Mouse (Mus musculus) Patski (cell line): ENCODE measurements around the gene Gm4181. TPM values are rescaled to one million over a fixed set of nuclear protein-coding genes. Genes with fewer than 3 reads are reported as not detected.
"Not testable (repeated sequence)": the region's sequence is repeated elsewhere in the genome, so short reads cannot be mapped to it uniquely, and the experiment has no call there.

ENCODE experiments used
- ATAC-seq: fragments of 100-300 bp; one replicate; pipeline ENCODE4 v1.8.0; 2021
- CTCF ChIA-PET: fragments of 350-600 bp; sonication (Branson Sonifier 250); formaldehyde crosslinking; loops from one replicate; lab custom pipeline; 2022; ENCODE audit warnings: inconsistent platforms; lab: Charles Lee
- POLR2A ChIA-PET: fragments of 350-600 bp; sonication (Branson Sonifier 250); formaldehyde crosslinking; loops from one replicate; lab custom pipeline; 2022; ENCODE audit warnings: antibody characterized with exemption, inconsistent platforms; lab: Charles Lee
- DNase-seq: peaks from one replicate; pipeline ENCODE4 v3.0.0-alpha.2; 2011; ENCODE audit warnings: low read depth, low spot score
- H3K27me3 ChIP-seq: fragments of 371-371 bp; one replicate; pipeline ENCODE4 v1.5.1; 2021
- CTCF ChIP-seq: fragments of 100-300 bp; IDR thresholded peaks from one replicate; pipeline ENCODE4 v1.5.1; 2021
- in situ Hi-C: fragments of 300-500 bp; cut with MboI; formaldehyde crosslinking; loops from 3 replicates; pipeline ENCODE4 v1.11.1; 2018; ENCODE audit warnings: low pct_unique_long_range_greater_than_20kb, mixed read lengths
- polyA plus RNA-seq: library from polyadenylated mRNA; unstranded; gene quantifications from one replicate; pipeline ENCODE4 v1.2.3, GENCODE M21; 2021

Gene Gm4181
- not detected for polyA plus RNA-seq

DNA sequence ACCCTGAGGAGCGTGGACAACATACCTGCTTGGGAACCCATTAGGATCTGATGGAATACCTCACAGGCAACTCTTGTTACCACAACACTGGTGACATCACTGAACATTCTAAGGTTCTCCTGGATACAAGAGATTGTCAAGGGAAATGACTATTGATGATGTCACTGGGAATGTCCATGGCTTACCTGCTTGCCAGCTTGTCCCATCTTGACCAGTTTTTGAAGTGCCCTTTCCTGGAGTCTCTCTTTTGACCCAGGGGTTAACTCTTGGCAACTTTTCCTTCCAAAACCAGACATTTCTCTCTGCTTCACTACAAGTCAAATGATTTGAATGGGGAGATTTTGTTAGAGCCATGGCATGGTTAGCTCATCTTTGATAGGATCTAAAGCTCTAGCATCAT is at the start of gene Gm4181:
Gene Gm4181, minus strand, starts transcription at position 101 of the 400 bp plus-strand sequence.
- POLR2A ChIA-PET, in situ Hi-C loops, H3K27me3 ChIP-seq, DNase-seq, CTCF ChIA-PET, ATAC-seq: not testable (repeated sequence)

- no peaks in the 10 kb centered on the region for H3K27me3 ChIP-seq
- no peak for ATAC-seq
- no peak for DNase-seq
- ChIA-PET CTCF (no interaction called here), POLR2A (no interaction called here)
- TF ChIP-seq CTCF = no peak
- in situ Hi-C loops = loop anchor here (25.0 kb wide), 1 partner anchor 90 kb away; the partner anchor contains the start of gene Gm17174
These were observed 41.8 kb upstream of the Gm4181 start for GRCm38 (mm10) chr14:51677269-51677668.

DNA sequence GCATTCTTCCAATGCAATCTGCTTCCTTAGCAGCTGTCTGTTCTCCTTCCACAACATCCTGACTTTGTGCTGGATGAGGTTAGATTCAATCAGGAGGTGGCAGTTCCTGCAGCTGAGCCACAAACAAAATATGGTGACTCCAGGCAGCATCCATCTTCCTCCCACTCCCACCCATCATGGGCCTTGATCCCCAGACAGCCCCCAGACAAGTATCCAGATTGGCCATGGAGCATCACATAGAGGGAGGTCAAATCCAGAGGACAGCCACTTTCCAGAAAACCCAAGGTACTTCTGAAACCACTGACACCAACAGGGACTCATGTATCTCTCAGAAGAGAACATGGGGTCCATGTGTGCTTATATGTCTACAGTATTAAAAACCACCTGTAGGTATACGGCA is 3.0 kb downstream of the Gm4181 start:
- DNase-seq, in situ Hi-C loops, ATAC-seq, H3K27me3 ChIP-seq, CTCF ChIA-PET, POLR2A ChIA-PET: not testable (repeated sequence)

GRCm38 (mm10) chr14:51611210-51611609 is 24.3 kb downstream of the Gm4181 start, which contains the start of gene Gm17078:
TSS of gene Gm17078 (minus strand) at chr14:51611310.
- no peak for TF ChIP-seq CTCF
- in situ Hi-C loops = no loop called here
- no peaks in the 10 kb centered on the region for H3K27me3 ChIP-seq
- POLR2A ChIA-PET = no interaction called here
- ATAC-seq = no peak
- CTCF ChIA-PET = no interaction called here
- no peak for DNase-seq

DNA sequence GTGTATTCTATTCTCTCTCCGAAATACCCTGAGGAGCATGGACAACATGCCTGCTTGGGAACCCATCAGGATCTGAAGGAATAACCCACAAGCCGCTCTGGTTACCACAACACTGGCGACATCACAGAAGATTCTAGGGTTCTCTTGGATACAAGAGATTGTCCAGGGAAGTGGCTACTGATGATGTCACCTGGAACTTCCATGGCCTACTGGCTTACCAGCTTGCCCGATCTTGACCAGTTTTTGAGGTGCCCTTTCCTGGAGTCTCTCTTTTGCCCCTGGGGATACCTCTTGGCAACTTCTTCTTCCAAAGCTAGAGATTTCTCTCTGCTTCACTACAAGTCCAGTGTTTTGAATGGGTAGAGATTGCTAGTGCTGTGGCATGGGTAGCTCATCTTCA is 43.4 kb downstream of the Gm4181 start, which contains the start of gene Gm17174:
Gene Gm17174, minus strand, starts transcription at position 101 of the 400 bp plus-strand sequence.
- CTCF ChIA-PET, POLR2A ChIA-PET, ATAC-seq, DNase-seq, H3K27me3 ChIP-seq: not testable (repeated sequence)
- in situ Hi-C loops = loop anchor here (25.0 kb wide), 1 partner anchor 95 kb away; the partner anchor contains the start of gene Gm17079

Other genes with a start within 250 kb of the Gm4181 start
- not detected for gene Vmn2r88, start 224.8 kb downstream of the Gm4181 start, polyA plus RNA-seq
- not detected for gene Vmn2r89, start 183.8 kb downstream of the Gm4181 start, polyA plus RNA-seq
- not detected for gene Gm5622, start 82.9 kb downstream of the Gm4181 start, polyA plus RNA-seq
- not detected for gene Gm17175, start 61.6 kb downstream of the Gm4181 start, polyA plus RNA-seq
- not detected for gene Gm17174, start 43.5 kb downstream of the Gm4181 start, polyA plus RNA-seq
- gene Gm17078, start 24.4 kb downstream of the Gm4181 start, polyA plus RNA-seq = not detected
- gene Gm17079, start 59.8 kb upstream of the Gm4181 start, polyA plus RNA-seq = not detected
- gene Gm5800, start 81.5 kb upstream of the Gm4181 start, polyA plus RNA-seq = not detected
- gene Ang4, start 137.9 kb upstream of the Gm4181 start, polyA plus RNA-seq = not detected
- gene AY358078, start 164.4 kb upstream of the Gm4181 start, polyA plus RNA-seq = not detected
- gene Ear6, start 218.0 kb upstream of the Gm4181 start, polyA plus RNA-seq = not detected
- gene Mettl17, start 249.2 kb upstream of the Gm4181 start, polyA plus RNA-seq = 27.5 TPM